ENCODE assay signal across 8 mouse cellular contexts in genomic region chr17:6783006-6783661, GRCm38 (mm10). TPM values are rescaled to one million over a fixed set of nuclear protein-coding genes. Genes with fewer than 3 reads are reported as not detected.
DNase-seq lines count a peak whose midpoint lies in the region; ATAC-seq and TF ChIP-seq lines count a peak whose summit lies in the region.

No protein-coding gene starts in this region.

- peak overlapping the region; percentile 97 for H3K4me2 ChIP-seq in midbrain, embryonic 11.5 days

- H3K4me1 ChIP-seq in ES-E14 (ENCODE audit: control insufficient read depth in 2 of 2, insufficient read depth in 2 of 2, low read length in 2 of 2, poor library complexity in 1 of 2): peaks cover 0 to 5% of the 10 kb centered on the region in 2 experiments
- peaks cover 30% of the 10 kb centered on the region for H3K4me1 ChIP-seq in limb, embryonic 10.5 days
- peaks cover 15% of the 10 kb centered on the region for H3K4me1 ChIP-seq in midbrain, embryonic 11.5 days (ENCODE audit: control insufficient read depth, insufficient read depth, low read length)

- H3K36me3 ChIP-seq in ES-E14 (ENCODE audit: control insufficient read depth, insufficient read depth, low read length, poor library complexity, severe bottlenecking): no peaks in the 10 kb centered on the region
- no peaks in the 10 kb centered on the region for H3K36me3 ChIP-seq in limb, embryonic 10.5 days
- H3K36me3 ChIP-seq in midbrain, embryonic 11.5 days (ENCODE audit: control insufficient read depth, insufficient read depth, low read length): no peaks in the 10 kb centered on the region

- in situ Hi-C loops in ES-E14 (cut with MboI; ENCODE audit: low sequenced_read_pairs in 2 of 2, unreplicated experiment in 2 of 2): no loop called here

- peak overlapping the region; percentile 77 to 93 for H3K4me3 ChIP-seq in ES-E14 (ENCODE audit: insufficient read depth in 1 of 2, low read depth in 1 of 2, low read length in 2 of 2, poor library complexity in 1 of 2, severe bottlenecking in 1 of 2)
- H3K4me3 ChIP-seq in limb, embryonic 10.5 days: peak overlapping the region; percentile 85
- H3K4me3 ChIP-seq in midbrain, embryonic 11.5 days (ENCODE audit: low read depth, low read length): peak overlapping the region; percentile 74

- peak; percentile 4 for ATAC-seq in erythroblast, adult 5-6 weeks (replicated peaks; ENCODE audit: low FRiP score, poor library complexity, severe bottlenecking)
- ATAC-seq in midbrain, embryonic 11.5 days (ENCODE audit: low FRiP score): peak; percentile 70
- ATAC-seq in monocyte, adult 5-6 weeks (replicated peaks; ENCODE audit: insufficient number of reproducible peaks, low FRiP score, low TSS enrichment, poor library complexity, severe bottlenecking): no peak

- H3K9ac ChIP-seq in ES-E14 (ENCODE audit: insufficient read depth, low read depth, low read length, poor library complexity, severe bottlenecking): peak overlapping the region; percentile 91
- peak overlapping the region; percentile 70 for H3K9ac ChIP-seq in midbrain, embryonic 11.5 days (ENCODE audit: low read length)

- no peaks in the 10 kb centered on the region for H3K9me3 ChIP-seq in ES-E14 (ENCODE audit: control insufficient read depth, insufficient read depth, low read depth, low read length)
- no peaks in the 10 kb centered on the region for H3K9me3 ChIP-seq in limb, embryonic 10.5 days (replicated peaks)
- H3K9me3 ChIP-seq in midbrain, embryonic 11.5 days (ENCODE audit: control insufficient read depth, low read length): no peaks in the 10 kb centered on the region

- intact Hi-C loops in heart, postnatal 14 days (cut with DNase I): no loop called here

- no peak for DNase-seq in ES-E14 (ENCODE audit: low read depth, low spot score)
- peak; percentile 33 to 39 for DNase-seq in adrenal gland, postnatal 4 days (ENCODE audit: low spot score in 2 of 2)
- peak; percentile 64 to 69 for DNase-seq in heart, postnatal 14 days
- peak; percentile 79 for DNase-seq in limb, embryonic 10.5 days (ENCODE audit: low spot score)
- DNase-seq in midbrain, embryonic 11.5 days (ENCODE audit: low spot score, missing footprints): peak; percentile 96
- peak; percentile 44 to 54 for DNase-seq in spleen, postnatal 36 days (ENCODE audit: low spot score in 2 of 2)

- peaks cover 44% of the 10 kb centered on the region for H3K27me3 ChIP-seq in limb, embryonic 10.5 days (ENCODE audit: low read depth, poor library complexity, severe bottlenecking)
- H3K27me3 ChIP-seq in midbrain, embryonic 11.5 days (ENCODE audit: control insufficient read depth, insufficient read depth, low read length): peaks cover 25% of the 10 kb centered on the region

- under 1% methylated on average over 55 of the region's 58 CpGs for WGBS in limb, embryonic 10.5 days
- under 1% methylated on average over 55 of the region's 58 CpGs for WGBS in midbrain, embryonic 11.5 days

- H3K27ac ChIP-seq in ES-E14 (ENCODE audit: insufficient read depth, low read depth, low read length, poor library complexity, severe bottlenecking): peak overlapping the region; percentile 89
- peak overlapping the region; percentile 95 for H3K27ac ChIP-seq in limb, embryonic 10.5 days
- H3K27ac ChIP-seq in midbrain, embryonic 11.5 days (ENCODE audit: low read depth, low read length): no peak overlapping the region; the same call in 1 of the 2 replicates

TF ChIP-seq in ES-E14, 5 proteins besides CTCF, POLR2A, EP300 and RAD21:
- TF ChIP-seq HCFC1 (IDR thresholded peaks at IDR 0.05; ENCODE audit: borderline replicate concordance, insufficient read depth, low read length): no peak; the same call in 1 of the 2 replicates

RNA-seq across cellular contexts. Expression of gene Ezr, which starts 0.6 kb away (rescaled TPM):
- 131 and 180 TPM in 2 replicates for total RNA-seq in ES-E14 (2012; rRNA removed)
- total RNA-seq in adrenal gland, postnatal 4 days (2021): 10 to 100 TPM; 23.7 to 60.5 TPM
- total RNA-seq in erythroblast, adult 5-6 weeks (2015; ENCODE audit: low replicate concordance): 9.4 and 23.2 TPM in 2 replicates
- total RNA-seq in erythroblast, adult 5-6 weeks (2017; ENCODE audit: low replicate concordance): 64.2 and 120 TPM in 2 replicates
- 10 to 100 TPM; 48.8 to 56.9 TPM for total RNA-seq in heart, postnatal 14 days (2021)
- polyA plus RNA-seq in limb, embryonic 10.5 days (2016; fragmentation: Nextera tagmentation; extraction: Ambion mirVana): 24.8 and 26.2 TPM in 2 replicates
- 47.0 and 51.0 TPM in 2 replicates for polyA plus RNA-seq in midbrain, embryonic 11.5 days (2014; fragmentation: Nextera tagmentation; extraction: Ambion mirVana)
- total RNA-seq in monocyte, adult 5-6 weeks (2017): 389 to 480 TPM (median 421 TPM) in 3 replicates
